Mouse (Mus musculus) megakaryocyte progenitor cell, adult 5-6 weeks (primary cell): ENCODE measurements around the gene Tubg1. TPM values are rescaled to one million over a fixed set of nuclear protein-coding genes. Genes with fewer than 3 reads are reported as not detected.
A peak's percentile ranks its signal among the peaks of the same experiment; 100 is the strongest.
"Not testable (repeated sequence)": the region's sequence is repeated elsewhere in the genome, so short reads cannot be mapped to it uniquely, and the experiment has no call there.

Experiments used
- ATAC-seq: replicated peaks from 2 replicates; pipeline ENCODE4 v1.8.0; 2016; ENCODE audit warnings: mild to moderate bottlenecking, moderate TSS enrichment, inconsistent platforms; ENCODE audit not compliant: poor library complexity
- total RNA-seq, 2 experiments: library from RNA; stranded (forward) in 1 of 2; stranded (reverse) in 1 of 2; fragments of 157-497, 149-512 nt in 1 of 2; fragments of 200-1000 nt in 1 of 2; gene quantifications; 2 replicates each; pipeline versions ENCODE4 v1.2.3 to v1.2.4; 2015 to 2017

The Tubg1 gene
- total RNA-seq, 2 experiments from 2014 or later = 21.2 to 43.3 TPM

DNA sequence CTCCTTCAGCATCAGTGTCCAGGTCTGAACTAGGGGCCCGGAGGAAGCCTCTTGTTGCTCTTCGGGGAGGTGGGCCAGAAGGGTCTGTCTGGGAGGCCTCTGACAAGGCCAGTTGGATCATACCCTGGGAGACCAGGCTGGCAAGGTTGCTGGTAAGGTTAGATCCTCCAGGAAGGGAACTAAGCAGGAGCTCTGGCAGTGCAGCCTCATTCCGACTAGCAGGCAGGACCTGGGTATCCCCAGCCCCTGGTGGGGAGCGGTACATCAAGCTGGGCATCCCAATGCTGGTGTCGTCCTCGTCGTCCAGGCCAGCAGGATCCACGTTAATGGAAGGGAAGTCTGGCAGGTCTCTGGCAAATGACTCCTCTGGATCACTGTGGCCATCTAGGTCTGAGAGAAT lies 21.5 kb upstream of the Tubg1 start:
- ATAC-seq = no peak

DNA sequence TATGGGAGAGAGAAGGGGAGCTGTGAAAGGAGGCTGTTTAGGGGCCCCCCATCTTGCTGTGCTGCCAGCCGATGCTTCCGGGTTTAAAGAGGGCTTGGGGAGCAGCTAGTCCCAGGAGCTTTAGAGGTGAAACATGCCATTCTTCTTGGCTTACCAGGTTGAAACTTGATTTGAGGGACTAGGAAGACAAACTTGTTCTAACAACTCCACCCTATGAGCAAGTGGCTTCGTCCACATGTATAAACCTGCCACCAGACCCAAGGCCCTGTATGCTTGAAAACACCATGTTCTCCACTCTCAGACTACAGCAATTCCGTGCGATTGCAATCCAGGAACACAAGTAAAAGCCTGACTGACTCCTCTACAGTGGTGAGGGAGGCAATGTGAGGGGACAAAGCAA lies 16.7 kb upstream of the Tubg1 start:
- no peak for ATAC-seq

DNA sequence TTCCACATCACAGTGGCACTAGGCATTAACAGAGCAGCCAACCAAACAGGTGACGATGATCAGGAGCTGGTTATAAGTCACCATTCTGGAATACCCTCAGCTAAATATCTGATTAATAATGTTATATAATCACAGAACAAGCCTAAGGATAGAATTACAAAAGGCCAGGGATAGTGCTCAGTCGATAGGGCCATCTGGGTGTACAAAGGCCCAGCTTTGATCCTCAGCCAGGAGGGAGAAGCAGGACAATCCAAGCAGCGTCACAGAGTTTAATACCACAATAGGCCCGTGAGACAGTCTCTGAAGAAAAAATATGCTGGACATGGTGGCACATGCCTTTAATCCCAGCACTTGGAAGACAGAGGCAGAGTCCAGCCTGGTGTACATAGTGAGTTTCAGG lies 10.4 kb upstream of the Tubg1 start:
- ATAC-seq = no peak

DNA sequence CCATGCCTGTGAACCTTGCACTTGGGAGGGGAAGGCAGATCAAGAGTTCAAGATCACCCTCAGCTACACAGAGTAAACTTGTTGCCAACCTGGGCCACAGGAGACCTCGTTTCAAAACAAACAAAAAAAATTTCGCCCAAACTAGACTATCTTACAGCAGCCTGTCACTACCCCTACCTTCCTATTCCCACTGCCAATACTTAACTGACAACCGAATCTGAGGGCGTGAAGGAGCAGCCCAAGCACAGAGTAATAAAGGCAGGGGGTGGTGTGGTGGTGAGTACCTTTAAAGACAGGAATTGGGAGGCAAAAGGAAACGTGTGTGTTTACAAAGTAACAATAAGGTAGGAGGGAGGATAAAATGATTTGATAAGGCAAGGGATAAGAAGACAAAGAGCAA lies 9.0 kb upstream of the Tubg1 start:
- ATAC-seq = no peak

DNA sequence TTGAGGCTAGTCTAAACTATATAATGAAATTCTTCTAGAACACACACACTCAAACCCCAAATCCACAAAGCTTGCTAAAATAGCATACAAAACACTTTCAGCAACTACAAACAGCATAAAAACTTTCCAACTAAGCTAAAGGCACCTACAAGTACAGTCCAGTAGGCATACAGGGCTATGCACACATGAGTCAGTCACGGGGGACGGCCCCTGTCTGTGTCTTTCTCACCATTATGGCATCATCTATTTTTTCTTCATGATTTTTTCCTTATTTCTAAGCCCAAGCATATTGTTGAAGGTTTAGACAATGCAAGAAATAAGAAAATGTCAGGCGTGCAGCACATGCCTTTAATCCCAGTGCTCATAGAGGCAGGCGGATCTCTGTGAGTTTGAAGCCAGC lies 8.6 kb upstream of the Tubg1 start:
- ATAC-seq = no peak

DNA sequence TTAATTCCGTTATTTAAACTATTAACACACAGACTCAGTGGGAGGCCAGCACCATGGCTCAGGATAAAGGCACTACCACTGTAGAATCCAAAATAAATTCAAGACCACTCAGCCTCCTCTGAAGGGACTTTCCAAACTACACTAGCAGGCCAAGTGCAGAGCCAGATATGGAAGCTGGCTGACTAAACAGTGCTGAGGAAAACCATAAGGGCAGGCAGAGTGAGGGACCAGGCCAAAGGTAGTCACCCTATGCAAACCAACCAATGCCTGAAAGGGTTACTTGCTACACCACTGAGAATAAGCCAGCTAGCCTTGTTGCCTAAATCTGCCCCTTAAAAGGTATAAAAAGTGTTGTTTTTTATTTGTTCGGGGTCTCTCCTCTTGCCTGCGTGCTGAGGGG lies 7.6 kb upstream of the Tubg1 start:
- ATAC-seq = no peak

- peak; percentile 38 for ATAC-seq
Measured at GRCm38 (mm10) chr11:101115564-101115963, 4.2 kb upstream of the Tubg1 start.

DNA sequence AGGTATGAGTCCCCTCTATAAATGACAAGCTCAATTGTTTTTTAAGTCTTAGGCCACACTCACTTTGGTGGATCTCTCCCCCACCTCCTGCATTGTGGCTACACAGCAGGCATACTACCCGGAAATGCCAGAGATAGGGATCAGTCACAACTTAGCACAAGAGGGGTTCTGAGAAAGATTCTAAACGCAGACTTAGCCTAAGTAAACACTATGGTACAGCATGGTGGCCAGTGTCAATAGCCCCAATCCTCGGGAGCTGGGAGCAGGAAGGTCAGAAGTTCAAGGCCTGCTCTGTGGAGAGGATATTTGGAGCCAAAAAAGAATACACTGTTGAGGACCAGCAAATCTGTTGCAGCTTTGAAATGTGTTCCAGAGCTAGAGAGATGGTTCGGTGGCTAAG lies 1.6 kb upstream of the Tubg1 start:
- no peak for ATAC-seq

- ATAC-seq = peak; percentile 43
Measured at GRCm38 (mm10) chr11:101119131-101119760, 492 bp upstream of the Tubg1 start.

DNA sequence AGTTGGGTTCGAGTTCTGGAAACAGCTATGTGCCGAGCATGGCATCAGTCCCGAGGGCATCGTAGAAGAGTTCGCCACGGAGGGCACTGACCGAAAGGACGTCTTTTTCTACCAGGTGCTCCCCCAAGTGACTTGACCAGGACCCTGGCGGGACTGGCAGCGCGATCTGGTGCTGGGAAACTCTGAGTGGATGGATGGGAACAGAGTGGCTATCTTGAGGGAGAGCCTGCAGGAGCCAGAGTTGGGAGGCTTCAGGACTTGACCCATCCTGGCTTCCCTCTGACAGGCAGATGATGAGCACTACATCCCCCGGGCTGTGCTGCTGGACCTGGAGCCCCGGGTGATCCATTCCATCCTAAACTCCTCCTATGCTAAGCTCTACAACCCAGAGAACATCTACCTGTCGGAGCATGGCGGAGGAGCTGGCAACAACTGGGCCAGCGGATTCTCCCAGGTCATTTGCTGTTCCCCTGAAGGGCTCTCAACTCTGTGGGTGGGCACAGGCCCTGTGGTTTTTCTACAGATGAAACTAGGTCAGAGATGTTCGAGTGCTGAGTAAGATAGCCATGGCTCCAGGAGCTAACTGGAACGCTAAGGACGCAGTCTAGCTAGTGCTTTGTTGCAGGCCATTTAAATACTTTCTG lies 929 bp downstream of the Tubg1 start:
- ATAC-seq = no peak

DNA sequence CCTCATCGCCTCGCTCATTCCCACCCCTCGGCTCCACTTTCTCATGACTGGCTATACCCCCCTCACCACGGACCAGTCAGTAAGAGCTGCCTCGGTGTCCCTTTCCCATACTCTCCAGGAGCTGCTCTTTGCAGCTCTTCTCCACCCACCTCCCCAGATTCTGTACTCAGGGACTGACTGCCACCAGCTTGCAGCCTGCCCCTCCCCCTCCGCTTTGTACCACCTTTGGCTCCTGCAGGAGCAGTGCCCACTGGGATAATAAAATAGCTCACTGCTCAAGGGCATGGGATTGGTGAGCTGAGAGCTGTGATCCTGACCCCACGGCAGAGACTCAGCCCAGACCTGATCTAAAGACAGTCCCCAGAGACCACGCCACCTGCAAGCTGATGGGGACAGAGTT lies 4.8 kb downstream of the Tubg1 start:
- not testable (repeated sequence) for ATAC-seq

DNA sequence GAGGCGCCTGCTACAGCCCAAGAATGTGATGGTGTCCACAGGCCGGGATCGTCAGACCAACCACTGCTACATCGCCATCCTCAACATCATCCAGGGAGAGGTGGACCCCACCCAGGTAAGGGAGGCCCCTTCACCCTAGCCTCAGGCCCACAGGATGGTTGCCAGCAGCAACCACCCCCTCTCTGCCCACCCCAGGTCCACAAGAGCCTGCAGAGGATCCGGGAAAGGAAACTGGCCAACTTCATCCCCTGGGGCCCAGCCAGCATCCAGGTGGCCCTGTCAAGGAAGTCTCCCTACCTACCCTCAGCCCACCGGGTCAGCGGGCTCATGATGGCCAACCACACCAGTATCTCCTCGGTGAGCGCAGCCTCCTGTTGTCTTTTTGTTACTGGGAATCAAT lies 5.3 kb downstream of the Tubg1 start:
- not testable (repeated sequence) for ATAC-seq

DNA sequence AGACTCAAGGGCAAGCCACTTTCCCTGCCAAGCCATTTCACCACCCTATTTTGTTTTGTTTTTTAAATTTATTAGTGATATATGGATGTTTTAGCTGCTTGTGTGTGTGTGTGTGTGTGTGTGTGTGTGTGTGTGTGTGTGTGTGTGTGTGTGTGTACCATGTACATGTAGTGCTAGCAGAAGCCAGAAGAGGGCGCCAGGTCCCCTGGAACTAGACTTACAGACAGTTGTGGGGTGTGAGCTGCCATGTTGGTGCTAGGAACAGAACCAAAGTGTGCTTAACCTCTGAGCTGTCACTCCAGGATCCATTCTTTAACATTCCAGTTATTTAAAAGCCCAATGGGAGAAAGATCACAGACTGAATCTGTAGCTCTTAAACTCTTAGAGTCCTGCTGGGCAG lies 7.3 kb downstream of the Tubg1 start:
- no peak for ATAC-seq

- no peak for ATAC-seq
Measured at GRCm38 (mm10) chr11:101128996-101129577, 9.3 kb downstream of the Tubg1 start.

GRCm38 (mm10) chr11:101130056-101130756 lies 10.5 kb downstream of the Tubg1 start:
- no peak for ATAC-seq

DNA sequence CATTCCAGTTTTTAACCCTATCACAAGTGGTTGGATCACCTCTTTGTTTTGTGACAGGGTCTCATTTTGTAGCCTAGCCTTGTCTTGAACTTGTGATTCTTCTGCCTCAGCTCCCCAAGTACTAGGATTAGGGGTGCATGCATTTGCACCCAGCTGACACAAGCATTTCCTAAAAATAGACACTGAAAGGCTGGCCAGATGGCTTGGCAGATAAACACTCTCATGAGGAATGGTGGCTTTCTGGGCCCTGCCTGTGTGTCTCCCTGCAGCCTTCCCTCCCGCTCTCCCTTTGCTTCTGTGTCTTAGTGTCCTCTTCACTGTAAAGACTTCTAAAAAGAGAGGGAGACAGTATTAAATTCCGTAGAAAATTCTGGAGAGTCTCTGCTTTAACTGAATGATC lies 11.4 kb downstream of the Tubg1 start:
- ATAC-seq = peak; percentile 60

GRCm38 (mm10) chr11:101131701-101132100 lies 12.0 kb downstream of the Tubg1 start:
- ATAC-seq = 0 out of 2 replicates have a peak, but pooled peaks have one; percentile 44

- no peak for ATAC-seq
Measured at GRCm38 (mm10) chr11:101133037-101133436, 13.3 kb downstream of the Tubg1 start.

DNA sequence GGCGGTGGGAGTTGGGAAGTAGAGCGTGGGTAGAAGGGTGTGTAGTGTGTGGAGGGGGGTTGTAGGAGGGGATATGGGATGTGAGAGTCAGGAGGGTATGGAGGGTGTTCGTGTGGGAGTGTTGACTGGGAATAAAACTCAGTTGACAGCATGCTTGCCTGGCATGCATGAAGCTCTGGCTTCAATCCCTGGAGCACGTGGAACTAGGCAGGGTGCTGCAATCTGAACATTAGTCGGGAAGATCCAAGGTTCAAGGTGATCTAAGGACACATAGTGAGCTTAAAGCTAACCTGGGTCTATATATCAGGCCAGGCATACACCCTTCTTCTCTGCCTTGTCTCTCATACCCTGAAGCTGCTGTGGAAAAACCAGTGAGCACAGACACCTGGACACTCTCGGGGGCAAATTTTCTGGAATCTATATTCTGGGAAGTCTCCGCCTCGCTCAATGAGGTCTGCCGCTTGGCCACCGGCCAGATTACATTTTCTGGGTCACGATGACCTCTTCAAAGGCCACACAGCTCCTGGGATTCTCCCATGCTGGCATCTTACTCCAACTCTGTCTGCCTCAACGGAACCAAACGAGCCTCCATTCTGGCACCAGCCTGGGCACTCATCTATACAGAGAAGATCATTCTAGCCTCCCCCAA lies 14.6 kb downstream of the Tubg1 start:
- no peak for ATAC-seq

GRCm38 (mm10) chr11:101137000-101137399 lies 17.3 kb downstream of the Tubg1 start:
- ATAC-seq = no peak

DNA sequence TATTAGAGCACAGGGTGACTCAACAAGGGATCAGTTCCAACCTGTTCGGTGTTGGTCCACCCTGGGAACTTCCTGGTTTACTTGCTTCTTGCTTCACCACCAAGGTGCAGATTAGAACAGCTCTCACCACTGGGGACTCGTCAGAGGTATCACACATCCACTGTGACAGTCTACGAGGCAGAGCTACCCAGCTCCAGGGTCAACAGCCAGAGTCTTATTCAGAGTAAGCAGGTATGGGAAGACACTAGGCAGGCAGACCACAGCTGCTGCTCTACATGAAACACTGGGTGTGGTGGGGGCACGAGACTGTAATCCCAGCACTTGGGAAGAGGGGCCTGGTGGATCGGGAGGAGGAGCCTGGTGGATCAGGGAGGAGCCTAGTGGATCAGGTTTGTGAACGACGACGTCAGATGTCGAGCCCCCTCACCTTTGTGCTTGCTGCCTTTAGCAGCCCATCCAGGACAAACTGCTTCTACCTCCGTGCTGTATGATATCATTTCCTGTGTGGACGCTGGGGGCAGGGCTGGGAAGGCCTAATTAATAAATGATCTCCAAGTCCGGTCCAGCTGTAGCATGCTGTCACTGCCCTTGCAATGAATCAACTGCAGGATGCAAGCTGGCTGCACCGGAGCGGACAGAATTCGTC lies 18.9 kb downstream of the Tubg1 start:
- ATAC-seq = peak; percentile 14; the same call in 1 of the 2 replicates
